Mouse (Mus musculus): ENCODE data around the gene Marveld1.
A peak's percentile ranks its signal among the peaks of the same experiment; 100 is the strongest.

Gene Marveld1

DNA sequence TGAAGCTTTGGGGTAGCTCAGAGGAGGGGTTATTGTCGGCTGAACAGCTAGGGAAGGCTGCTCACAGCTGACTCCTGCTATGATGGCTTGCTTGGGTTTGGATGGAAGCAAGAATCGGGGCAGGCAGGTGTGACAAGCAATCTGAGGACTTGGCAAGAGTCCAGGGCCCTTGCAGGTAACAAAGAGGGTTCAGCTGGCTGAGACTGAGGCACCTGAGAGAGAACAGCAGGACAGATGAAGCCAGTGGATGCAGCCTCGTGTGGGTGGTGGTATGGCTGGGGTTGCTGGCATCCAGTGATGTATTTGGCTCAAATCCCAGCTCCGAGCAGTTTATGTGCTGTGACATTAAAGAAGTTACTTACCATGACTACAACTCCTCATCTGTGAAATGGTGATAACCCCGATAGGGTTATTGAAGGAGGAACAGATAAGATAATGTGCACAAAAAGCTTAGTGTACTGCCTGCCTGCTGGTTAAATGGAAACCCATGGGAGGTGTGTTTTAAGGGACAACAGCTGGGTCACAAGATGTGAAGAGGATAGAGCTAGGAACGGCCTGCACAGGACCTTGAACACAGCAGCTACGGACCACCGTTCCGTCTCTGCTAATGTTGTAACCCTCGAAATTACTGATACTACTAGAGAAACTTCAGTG lies 22.2 kb downstream of the Marveld1 start:
- peak; percentile 48 to 69 for DNase-seq (ENCODE audit: inconsistent age in 2 of 2, low spot score in 1 of 2)

GRCm38 (mm10) chr19:42170025-42170969 lies 23.1 kb downstream of the Marveld1 start:
- peak; percentile 96 to 97 for DNase-seq (ENCODE audit: inconsistent age in 2 of 2, low spot score in 1 of 2)

DNA sequence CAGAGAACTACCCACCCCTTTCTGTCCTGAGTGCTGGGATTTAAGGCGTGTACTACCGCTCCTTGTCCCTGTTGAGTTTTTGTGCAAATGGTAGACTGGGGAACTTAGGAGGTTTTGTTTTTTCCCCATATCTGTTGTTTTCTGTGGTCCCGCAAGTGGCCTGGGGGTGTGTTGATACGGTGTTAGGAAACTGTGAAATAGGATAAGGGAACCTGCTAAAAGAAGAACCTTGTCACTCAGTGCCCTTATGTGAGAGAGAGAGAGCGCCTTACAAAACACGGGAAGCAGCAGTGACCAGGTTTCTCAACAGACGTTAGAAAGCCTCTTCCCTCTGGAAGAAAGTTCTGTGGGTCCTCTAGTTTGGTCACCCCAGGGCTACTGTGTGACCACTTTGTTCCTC lies 29.6 kb downstream of the Marveld1 start:
- no peak for DNase-seq (ENCODE audit: inconsistent age in 2 of 2, low spot score in 1 of 2)

DNA sequence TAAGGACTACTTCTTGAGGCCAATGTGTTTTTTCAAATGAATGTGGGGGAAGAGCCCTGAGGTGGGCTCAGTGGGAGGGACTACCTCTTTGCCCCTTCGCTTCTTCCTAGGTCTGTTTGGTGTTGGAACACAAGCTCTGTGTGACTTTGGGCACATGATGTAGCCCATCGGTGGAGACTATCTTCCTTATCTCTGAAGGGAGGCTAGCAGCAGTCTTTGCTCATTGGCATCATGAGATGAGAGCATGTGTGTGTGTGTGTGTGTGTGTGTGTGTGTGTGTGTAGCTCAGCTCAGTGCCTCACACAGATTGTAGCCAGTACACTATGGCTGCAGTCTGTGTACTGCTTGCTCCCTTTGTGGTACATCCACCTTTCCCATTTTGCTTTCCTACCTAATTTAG lies 30.3 kb downstream of the Marveld1 start:
- no peak for DNase-seq (ENCODE audit: inconsistent age in 2 of 2, low spot score in 1 of 2)

GRCm38 (mm10) chr19:42179356-42179755 lies 32.2 kb downstream of the Marveld1 start:
- no peak for DNase-seq (ENCODE audit: inconsistent age in 2 of 2, low spot score in 1 of 2)

DNA sequence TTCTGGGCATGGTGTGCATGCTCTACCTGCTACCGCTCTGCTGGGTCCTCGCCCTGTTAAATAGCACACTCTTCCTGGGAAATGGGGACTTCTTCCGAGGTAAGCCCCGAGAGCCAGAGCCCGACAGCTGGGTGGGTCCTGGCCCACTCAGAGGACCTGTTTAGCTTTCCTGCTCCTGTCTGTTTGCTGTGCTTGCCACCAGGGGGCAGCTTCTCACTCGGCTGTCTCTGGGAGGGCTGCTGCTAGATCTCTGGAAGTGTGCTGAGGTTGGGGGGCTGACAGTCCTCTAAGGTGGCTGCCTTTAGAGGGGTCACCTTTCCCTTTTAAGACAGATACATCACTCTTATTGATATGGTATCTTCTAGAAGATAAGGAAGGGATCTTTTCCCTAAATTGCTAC lies 35.5 kb downstream of the Marveld1 start:
- DNase-seq (ENCODE audit: inconsistent age in 2 of 2, low spot score in 1 of 2), result no peak

- no peak for DNase-seq (ENCODE audit: inconsistent age in 2 of 2, low spot score in 1 of 2)
Observed at GRCm38 (mm10) chr19:42189735-42190134, 42.5 kb downstream of the Marveld1 start.

DNA sequence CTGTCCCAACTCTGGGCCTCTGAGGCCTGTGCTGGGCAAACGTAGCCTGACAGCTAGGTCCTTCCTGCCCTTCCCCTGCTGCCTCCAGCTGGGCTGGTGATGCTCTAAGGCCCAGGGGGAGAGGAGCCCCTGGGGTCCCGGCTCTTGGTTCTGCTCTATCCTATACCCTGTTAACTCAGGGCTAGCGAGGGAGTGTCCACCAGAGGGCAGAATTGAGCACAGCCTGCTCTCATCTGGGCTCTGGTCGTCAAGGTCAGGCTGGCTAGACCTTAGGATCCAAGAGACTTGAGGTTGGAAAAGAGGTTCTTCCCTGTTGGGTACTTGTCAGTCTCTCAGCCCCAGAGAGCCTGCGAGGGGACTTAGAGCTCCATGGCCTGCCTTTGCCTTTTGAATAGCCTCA lies 43.3 kb downstream of the Marveld1 start:
- DNase-seq (ENCODE audit: inconsistent age in 2 of 2, low spot score in 1 of 2), result peak; percentile 43 to 85

GRCm38 (mm10) chr19:42193311-42193710 lies 46.1 kb downstream of the Marveld1 start:
- no peak for DNase-seq (ENCODE audit: inconsistent age in 2 of 2, low spot score in 1 of 2)

DNA sequence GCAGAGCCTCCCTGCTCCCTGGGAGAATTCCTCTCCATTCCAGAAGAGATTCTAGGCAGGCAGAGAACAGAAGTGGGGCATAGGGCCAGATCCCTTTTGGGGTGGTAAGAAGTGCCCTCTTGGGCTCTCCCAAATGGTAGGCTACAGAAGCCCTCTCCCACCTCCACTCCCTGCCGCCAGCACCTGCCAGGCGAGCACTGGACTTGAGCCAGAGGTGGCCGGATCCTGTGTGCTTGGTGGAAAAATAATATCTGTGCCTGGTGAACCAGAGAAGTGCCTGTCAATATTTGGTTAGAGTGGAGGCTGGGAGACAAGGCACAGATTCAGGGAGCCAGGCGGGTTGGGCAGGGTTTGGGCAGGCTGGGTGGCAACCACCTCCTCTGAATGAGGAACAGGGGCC lies 49.2 kb downstream of the Marveld1 start:
- DNase-seq (ENCODE audit: inconsistent age in 2 of 2, low spot score in 1 of 2), result no peak

DNA sequence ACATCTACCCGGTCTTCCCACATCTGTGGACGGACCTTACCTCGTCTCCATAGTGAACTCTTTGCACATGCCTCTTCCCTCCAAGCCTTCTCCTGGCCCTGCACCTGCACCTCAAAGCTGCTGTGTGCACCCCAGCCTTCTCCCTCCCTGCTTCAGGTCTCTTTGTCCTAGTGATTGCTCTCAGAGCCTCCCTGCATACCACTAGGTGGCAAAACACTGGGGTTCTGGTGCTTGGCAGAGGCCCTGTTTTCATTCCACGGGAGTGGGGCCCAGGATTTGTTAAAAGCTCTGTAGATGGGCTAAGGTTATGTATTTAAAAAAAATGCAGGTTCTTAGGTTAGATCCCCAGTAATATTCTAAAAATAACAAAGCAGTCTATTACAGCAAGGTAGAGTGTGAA lies 49.9 kb downstream of the Marveld1 start:
- no peak for DNase-seq (ENCODE audit: inconsistent age in 2 of 2, low spot score in 1 of 2)

DNA sequence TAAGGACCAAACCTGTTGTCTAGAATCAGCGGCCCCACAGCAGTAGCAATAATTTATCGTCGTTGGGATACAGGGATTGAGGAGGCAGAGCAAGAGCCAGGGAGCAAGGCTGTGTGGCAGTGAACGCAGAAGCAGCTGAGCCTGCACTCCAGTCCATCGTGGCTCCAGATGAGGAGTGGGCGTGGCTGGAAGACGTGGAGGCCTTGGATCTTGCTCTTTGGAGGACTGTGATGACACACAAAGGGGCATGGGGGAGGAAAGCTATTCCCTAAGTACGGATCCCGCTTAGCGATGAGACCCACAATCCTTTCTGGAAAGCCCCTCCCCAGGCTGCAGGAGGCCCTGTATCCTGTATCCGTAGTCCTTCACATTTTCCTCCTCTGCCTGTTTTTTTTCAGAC lies 50.8 kb downstream of the Marveld1 start:
- peak in 1 of 2 experiments; percentile 64 for DNase-seq (ENCODE audit: inconsistent age in 2 of 2, low spot score in 1 of 2)
